Mouse (Mus musculus) lung, adult 2 months (tissue): ENCODE data around the gene Pigb.

ENCODE experiments used
- CTCF ChIP-seq: fragments of 200-500 bp; IDR thresholded peaks from 2 replicates; pipeline ENCODE4 v1.5.1; 2011; ENCODE audit warnings: mild to moderate bottlenecking, low read length, control low read depth; ENCODE audit not compliant: insufficient read depth
- POLR2A ChIP-seq: fragments of 200-500 bp; IDR thresholded peaks from 2 replicates; pipeline ENCODE4 v1.6.1; 2011; ENCODE audit warnings: low read depth, mild to moderate bottlenecking, control low read depth, low read length, borderline replicate concordance; ENCODE audit errors: extremely low read depth

GRCm38 (mm10) chr9:73002177-73002576, 38.0 kb downstream of the Pigb start:
- TF ChIP-seq POLR2A (no peak), CTCF (no peak)
